Mouse (Mus musculus): ENCODE measurements around the gene Nelfb.

Nelfb gene

DNA sequence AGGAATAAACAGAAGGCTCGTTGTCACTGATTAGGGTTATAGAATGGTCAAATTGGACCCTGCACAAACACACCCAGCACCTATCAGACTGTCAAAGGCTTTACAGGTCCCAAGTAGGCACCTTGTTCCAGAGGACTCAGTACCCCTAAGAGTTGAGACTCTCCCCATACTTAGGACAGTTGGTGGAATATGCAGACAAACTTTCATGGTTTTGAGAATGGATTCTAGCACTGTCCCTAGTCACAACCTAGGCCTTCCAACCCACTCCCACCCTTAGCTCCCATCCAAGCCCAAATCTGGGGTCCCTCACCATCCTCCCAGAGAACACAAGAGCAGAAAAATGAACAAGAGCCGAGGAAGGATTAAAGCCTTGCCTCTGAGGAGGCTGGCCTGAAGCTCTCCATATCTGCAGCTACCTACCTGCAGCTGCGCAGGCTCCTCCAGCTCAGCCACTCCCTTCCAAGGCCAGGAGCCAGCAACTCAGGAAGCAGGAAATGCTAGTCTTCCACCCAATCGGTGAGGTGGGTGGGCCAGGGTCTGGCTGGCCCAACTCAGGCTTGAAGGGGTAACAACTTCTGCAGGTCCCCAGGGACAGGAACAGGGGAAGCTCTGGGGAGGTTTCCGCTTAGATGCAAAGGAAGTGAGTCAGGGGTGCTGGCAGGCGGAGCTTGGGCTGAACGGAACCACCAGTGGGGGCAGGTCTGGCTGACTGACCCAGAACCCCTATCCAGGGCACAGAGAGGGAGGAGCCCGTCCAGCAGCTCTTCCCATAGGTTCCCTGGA lies 14.9 kb downstream of the Nelfb start, which contains the start of gene Tor4a:
Gene Tor4a, minus strand, starts transcription at position 715 of the 783 bp plus-strand sequence.
- no peak for DNase-seq (ENCODE audit: low read depth, low spot score)

DNA sequence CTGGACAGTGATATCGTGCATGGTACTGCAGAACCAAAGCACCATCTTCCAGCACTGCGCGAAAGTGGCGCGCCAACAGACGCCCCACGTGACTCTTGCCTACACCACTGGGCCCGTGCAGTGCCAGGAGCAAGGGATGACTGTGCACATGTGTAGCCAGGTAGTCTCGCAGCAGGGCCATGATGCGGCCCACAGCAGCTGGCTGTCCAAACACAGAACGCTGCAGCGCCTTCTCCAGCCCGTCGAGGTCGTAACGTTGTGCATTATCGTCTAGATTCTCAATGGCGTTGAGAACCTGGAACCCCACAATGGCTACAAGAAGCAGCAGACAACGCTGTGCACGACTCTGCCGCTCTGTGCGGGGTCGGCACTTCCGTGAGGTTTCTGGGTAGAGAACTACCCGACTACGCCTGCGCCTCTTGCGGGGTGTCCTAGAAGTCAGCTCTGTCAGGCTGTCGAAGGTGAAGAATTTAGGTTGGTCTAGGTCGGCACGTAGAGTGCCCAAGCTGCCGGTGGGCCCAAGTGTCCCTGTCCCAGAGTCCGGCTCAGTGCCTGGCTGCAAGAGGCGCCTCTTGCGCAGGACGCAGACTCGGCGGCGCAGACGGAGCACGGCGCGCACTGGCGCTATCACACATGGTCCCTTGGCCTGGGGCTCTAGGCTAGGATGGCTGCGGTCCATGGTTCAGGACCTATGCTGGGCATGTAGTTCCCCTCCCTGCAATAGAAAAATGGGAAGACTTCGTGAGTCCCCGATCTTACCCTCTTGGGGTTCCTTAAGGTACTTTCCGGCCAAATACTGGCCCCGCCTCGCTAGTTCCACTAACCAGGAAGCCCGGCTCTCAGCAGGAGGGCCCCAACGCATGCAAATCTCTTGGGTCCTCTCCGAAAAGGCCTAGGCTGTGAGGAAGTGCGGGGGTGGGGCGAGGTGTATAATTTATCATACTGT lies 15.8 kb downstream of the Nelfb start:
- DNase-seq (ENCODE audit: low read depth, low spot score), result no peak

DNA sequence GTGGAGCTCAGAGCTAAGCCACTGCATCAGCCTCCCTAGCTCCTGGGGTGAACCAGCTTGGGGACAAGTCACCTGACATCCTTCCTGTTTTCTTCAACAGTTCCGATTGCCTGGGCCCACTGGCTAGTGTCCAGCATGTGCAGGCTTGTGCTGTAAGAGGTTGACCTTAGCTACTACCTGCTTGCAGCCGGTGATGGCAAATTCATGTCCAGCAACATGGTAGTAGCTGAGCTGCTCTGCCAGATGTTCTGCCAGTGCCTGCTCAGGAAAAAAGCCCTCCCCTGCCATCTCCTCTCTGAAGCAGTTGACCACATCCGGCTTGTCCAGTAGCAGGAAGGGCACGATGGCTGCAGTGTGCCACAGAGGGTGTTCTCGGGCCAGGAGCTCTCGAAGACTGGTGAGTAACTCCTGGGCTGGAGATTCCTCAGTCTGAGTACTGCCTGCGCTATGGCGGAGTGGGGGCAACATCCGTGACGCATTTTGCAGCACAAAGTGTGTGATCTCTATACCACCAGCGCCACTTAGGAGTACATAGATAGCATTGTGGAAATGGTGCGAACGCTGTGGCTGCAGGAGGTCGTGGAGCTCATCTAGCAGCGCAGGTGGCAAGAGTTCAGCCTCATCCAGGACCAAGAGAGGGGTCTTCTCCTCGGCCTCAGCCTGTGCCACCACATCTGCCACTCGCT lies 16.7 kb downstream of the Nelfb start:
- no peak for DNase-seq (ENCODE audit: low read depth, low spot score)

DNA sequence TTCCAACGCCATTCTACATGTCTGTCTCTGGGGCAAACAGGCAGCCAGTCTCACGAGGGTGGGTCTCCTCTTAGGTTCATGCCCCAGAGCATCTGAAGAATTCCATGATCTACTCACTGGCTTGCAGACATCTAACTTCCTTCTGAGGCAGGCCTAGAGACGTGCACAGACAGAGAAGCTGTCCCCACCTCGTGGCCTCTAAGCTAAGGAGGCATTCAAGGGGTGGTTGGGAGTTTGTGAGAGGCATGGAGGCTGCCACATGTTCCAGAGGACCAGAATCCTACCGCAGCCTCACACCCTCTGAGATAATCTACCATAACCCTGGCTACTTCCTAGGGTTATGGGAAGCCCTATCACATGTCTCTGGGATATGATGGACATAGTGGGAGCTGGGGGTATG lies 17.3 kb downstream of the Nelfb start:
- DNase-seq (ENCODE audit: low read depth, low spot score), result no peak

DNA sequence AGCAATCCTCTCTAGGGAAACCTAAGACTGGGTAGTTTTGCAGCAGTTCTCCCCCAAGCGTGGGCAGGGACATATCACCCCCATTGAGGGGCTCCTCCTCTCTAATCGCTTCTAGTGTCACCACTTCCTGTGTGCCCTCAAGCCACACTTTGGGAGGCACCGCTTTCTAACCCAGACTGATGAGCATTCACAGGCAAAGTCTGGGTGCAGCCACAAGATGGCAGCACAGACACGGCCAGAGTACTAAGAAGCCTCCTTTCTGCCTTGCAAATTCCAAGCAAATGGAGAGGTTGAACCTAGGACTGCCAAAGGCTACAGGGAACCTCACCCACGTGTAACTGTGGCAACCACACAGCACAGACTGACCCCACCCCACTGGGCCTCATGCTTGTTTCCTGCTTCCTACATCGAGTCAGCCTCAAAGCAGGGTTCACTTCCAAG lies 17.9 kb downstream of the Nelfb start:
- DNase-seq (ENCODE audit: low read depth, low spot score), result peak; percentile 81

DNA sequence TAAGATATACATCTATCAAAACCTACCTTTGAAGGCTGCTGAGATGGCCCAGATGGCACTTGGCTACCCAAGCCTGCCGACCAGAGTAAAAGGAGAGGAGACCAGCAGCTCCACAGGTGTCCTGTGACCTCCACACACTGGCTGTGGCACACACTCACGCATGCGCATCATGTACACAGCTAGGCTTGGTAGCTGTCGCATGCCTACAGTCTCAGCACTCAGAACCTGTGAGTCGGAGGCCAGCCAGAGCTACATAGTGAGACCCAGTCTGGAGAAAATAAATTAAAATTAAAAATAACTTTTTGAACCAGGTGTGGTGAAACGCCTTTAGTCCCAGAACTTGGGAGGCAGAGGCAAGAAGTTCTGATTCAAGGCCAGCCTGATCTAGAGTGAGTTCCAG lies 23.4 kb downstream of the Nelfb start:
- DNase-seq (ENCODE audit: low read depth, low spot score), result no peak

DNA sequence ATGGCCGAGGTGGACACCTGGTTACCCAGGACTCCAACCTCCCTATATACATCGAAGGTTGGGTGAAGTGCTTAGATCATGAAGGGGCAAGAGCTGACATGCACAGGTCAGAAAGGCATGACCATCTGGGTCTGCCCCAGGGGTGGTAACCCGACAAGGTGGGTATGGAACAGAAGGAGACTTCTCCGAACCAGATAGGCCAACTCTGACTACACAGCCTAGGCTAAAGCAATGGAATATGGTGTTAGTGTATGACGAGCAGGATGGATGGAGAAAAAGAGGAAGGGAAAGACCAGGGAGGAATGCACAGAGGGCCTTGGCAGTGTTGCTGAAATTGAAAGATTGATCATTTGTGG lies 24.7 kb downstream of the Nelfb start:
- no peak for DNase-seq (ENCODE audit: low read depth, low spot score)

DNA sequence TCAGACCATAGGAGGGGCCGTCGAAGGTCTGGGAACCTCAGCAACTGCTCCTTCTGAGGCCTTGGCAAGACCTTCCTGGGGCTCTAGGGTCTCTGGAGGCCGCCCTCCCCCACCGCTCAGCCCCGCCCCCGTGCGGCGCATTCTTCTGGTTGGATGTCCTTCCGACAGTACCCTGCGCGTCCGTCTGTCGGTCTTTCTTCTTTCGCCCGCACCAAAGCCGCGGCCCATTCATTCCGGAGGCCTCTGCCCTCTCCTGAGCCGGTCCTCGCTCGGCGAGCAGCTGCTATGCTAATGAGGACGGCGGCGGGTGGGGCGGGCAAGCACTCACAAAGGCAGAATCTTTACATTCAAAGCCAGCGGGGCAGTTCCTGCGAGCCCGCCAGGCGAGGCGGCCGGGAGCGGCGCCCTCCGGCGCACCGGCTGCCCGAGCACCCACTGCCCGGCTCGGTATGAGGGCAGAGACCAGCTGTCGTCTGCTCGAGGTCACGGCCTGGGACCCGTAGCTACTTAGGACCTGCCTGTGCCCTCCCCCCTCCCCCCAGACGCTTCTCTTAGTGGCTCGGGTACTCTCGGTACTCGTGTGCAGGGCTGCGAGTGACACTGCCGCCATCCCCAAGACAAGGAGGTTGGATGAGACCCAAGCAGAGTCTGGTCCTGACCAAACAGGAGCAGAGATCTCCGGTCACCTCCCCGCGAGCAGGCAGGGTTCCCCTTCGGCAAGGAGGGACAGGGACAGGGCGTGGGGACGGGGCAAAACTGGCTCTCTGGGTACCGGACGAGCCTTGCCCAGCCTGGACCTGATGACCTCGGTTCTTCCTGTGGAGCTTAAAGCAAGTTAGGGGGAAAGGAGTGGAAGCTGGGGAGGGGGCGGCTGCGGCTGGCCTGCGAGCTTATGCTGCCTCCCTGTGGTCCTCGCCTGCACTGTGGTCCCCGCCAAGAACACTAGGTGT lies 25.4 kb downstream of the Nelfb start:
- DNase-seq (ENCODE audit: low read depth, low spot score), result peak; percentile 69

DNA sequence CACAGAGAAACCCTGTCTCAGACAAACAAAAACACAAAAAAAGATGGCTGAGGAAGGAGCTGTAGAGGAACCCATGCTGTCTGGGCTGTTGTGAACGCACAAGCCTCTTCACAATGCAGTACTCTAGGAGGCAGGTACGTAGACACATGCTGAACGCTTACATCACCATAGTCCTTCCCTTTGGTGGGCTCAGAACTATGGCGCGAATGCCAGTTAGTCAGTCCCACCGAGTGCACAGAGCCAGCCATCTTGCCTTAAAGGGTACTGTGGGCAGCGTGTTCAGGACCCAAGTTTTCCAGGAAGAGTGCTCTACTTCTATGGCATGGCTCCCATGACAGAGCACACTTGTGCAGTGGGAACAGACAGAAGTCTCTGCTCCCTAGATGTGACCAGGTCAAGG lies 26.8 kb downstream of the Nelfb start:
- no peak for DNase-seq (ENCODE audit: low read depth, low spot score)

DNA sequence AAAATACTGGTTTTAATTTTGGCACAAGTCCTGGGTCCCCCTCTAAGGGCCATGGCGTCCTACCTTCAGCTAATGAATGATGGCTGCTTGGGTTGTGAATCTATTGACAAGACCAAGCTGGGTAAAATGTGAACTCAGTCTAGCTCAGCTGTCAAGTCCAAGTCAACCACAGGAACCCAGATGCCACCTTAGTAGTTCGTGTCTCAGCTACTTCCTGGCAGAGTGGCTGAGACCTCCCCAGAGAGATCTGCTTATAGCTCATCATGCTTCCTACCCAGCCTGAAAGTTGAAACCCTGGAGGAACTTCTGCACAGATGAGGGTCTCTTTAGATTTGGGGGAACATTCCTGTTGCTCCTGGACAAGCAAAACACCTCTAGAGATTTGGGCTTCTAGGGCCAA lies 28.0 kb downstream of the Nelfb start:
- DNase-seq (ENCODE audit: low read depth, low spot score), result no peak

DNA sequence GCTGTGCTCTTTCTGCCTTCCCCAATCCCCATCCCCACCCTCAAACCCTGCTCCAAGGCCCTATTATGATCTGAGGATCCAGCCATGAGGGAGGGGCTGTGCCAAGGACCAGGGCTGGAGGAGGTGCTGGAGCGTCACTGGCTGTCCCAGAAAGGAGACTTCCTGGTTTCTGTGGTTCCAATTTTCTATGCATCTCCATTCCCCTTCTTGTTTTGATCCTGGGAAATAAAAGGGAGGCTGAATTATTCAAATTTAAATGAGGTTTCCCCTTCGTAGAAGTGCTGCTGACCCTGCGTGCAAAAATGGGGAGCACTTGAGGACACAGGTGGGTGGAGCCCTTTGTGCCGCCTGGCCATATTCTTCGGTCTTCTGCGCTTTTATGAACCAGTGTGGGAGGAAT lies 28.6 kb downstream of the Nelfb start:
- no peak for DNase-seq (ENCODE audit: low read depth, low spot score)

DNA sequence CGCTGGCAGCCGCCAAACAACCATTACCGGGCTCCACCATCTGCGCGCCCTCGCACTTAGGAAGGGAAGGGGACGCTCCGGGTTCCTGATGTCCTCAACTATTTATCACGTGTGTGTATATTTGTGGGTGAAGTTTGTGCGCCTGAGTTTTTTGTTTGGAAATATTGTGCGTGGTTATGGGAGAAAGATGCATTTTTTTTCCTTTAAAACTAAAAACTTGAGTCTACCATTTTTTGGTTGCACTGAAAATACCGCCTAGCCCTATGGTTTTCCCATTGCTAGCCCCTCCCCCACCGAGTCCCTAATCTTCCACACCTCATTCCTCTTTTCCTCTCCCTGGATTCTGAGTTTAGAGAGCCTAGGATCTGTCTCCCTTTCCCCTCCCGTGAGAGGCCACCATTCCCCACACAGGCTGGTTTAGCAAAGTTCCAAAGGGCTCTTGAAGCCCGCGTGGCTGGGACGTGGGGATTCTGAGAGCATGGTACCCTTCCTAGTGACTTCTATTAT lies 29.3 kb downstream of the Nelfb start:
- no peak for DNase-seq (ENCODE audit: low read depth, low spot score)

DNA sequence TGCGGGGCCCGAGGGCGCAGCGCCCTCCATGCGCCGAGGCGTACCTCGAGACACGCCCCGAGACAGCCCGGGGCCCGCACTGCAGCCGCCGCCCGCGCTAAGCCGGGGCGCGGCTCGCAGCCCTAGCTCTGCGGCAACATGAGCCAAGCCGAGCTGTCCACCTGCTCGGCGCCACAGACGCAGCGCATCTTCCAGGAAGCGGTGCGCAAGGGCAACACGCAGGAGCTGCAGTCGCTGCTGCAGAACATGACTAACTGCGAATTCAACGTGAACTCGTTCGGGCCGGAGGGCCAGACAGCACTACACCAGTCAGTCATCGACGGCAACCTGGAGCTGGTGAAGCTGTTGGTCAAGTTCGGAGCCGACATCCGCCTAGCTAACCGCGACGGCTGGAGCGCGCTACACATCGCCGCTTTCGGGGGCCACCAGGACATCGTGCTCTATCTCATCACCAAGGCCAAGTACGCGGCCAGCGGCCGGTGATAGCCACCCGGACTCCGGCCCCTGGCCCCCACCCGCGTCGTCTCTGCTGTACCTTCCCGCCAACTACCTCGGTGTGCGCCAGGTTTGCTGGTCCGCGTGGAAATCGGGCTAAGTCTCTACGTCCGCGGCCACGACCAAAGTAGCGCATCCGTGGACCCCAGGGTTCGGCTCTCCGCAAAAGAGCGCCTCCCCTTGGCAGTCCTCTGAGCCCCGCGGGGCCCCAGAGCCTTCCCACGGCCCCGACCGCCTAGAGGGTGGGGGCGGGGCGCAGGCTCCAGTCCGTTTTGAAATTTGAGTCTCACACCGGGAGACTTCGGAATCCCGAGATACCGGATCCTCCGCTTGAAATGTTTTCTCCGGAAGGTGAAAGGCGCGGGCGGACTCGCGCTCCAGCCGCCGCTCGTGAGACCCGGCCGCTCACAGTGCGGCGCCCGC lies 30.1 kb downstream of the Nelfb start:
- DNase-seq (ENCODE audit: low read depth, low spot score), result no peak

DNA sequence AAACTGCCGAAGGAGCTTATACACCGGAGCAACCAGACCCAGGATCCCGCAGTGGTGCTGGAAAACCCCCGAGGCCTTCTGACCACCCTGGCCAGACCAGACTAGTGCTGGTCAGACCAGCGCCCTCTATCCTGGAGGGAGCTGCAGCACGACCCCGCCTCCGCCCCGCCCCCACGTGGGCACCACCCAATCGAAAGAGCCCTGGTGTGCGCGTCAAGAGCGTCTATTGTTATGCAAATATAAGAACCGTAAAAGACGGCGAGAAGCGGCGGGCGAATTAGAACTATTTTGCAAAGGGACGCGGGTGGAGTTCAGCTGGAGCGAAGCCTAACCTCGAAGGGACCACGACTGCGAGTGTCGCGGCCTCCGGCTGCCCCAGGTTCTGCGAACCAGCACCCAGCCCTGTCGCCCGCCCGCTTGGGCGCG lies 30.8 kb downstream of the Nelfb start, which contains the start of gene Nrarp:
Gene Nrarp, plus strand, starts transcription at position 281 of the 426 bp plus-strand sequence.
- DNase-seq (ENCODE audit: low read depth, low spot score), result peak; percentile 82

DNA sequence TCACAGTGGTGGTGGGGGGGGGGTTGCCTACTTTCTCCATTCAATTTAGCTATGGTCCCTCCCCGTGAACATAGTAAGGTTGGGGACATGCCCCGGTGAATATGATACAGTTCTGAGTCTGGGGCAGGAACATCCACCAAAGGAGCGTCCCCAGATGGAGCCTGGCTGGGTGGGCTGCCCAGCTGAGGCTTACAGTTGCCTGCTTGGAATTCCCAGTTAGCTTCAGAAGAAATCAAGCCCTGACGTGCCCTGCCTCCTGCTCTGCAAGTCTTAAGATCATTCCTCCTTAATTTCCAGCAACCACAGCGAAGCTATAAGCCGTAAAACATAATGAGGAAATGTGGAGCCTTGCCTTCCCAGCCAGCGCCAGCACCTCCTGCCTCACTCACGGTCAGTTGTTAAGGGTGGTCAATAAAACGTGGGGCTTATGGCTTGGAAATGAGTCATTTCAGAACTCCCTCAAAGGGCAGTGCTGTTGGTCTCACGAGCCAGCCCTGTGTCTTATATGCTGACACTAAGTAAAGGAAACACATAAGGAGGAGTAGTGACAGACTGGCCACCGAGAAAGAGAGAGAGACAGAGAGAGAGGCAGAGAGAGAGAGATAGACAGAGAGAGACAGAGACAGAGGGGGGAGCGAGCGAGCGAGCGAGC lies 31.6 kb downstream of the Nelfb start:
- DNase-seq (ENCODE audit: low read depth, low spot score), result no peak

DNA sequence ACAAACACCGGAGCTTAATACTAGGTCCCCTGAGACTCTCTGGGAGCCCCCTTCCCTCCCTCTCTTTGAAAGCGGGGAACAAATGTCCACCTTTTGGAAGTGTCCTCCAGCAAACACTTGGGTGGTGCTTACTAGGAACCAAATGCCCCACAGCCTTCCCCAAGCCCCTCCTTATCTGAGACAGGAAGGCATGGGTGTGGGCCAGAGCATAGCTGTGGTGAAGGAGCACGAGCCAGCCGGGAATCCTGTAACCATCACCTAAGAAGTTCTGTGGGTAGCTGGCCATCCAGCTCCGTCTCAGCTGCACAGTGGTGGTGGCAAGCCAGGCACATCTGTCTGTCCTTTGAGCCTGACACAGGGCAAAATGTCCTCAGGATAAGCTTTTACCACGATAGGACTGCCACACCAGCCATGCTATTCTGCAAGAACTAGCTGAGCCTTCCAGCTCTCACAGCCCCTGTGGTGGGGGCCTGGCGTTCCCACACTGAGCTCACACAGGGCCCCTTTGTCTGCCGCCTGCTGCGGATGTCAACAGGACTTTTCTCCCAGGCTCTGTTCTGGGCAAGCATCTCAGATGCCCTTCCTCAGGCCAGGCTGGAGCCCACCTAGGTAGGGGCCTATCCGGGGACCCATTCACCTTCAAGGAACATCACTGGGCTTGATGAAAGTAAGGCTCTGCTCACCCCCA lies 32.9 kb downstream of the Nelfb start:
- no peak for DNase-seq (ENCODE audit: low read depth, low spot score)

DNA sequence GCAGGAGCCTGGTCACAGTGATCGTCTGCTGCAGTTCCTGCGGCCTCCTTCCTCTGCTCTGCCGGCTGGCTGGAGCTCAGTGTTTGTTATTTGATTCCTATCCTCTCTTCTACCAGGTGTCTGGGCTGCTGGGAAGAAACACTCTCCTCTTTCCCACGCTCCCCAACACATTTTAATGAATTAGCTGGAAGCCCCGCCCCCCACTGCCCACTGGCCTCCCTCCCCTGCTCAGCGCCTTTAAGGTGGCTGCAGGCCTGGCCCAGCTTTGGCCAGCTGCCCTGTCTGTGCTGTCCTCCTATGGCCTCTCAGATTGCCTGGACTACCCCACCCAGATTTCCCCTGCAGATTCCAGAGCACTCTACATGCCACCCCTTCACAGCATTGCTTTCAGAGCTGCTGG lies 33.6 kb downstream of the Nelfb start:
- DNase-seq (ENCODE audit: low read depth, low spot score), result no peak

DNA sequence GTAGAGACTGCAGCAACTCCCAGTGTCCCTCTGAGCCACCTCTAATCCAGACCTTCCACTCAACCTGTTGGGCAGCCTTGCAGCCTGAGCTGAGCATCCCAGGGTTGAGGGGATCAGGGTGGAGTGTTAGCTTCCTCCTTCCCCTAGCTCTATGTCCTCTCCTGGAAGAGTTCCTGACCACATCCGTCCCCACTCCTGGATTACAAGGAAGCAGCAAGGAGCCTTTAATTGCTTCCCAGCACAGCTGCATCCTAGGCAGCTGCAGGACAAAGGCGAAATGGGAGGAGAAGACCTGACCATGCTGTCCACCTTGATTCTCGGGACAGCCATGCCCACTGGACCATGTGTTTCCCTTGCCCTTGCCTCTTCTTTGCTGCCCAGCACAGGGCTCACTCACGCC lies 34.2 kb downstream of the Nelfb start:
- DNase-seq (ENCODE audit: low read depth, low spot score), result no peak

All from embryo, embryonic 11.5 days (tissue).